Mouse (Mus musculus): ENCODE results near the gene Olfr1402.

Gene Olfr1402

DNA sequence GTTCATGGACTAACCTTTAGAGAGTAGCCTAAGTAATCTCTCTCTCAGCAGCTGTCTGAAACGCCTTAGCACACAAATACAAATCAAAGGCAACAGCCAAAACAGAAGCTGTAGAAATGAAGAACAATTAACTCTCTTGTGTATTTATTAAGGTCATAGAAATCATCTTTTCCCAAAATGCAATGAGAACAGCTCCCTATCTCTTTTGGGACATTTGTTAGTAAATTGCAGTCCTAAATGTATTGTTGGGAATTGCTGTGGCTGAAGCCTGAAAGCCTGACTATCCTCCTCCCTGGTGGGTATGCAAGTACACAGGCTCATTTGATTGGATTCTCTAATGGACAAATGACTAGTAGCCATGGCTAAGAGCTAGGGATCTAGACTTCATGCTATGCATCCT is at the start of gene Olfr1402:
Gene Olfr1402 (minus strand): TSS at position 101 of the 400 bp plus-strand sequence.
- DNase-seq = no peak

DNA sequence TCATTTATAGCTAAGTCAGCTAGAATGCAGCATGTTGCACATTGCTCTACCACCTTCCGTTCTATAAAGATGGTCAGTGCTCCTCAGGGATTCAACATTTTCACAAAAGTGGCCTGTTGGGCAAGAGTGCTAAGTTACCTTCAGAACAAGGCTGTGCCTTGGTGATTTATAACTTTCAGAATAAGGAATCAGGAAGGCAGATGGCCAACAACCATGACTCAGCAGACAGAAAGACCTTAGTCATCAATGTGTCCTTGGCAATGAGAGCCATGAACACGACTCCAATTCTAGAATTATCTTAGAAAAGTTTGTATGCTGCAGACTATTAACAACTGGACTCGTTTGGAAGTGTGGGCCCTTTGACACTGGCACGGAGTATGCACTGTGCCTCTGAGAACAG is 33.5 kb upstream of the Olfr1402 start:
- DNase-seq = no peak

DNA sequence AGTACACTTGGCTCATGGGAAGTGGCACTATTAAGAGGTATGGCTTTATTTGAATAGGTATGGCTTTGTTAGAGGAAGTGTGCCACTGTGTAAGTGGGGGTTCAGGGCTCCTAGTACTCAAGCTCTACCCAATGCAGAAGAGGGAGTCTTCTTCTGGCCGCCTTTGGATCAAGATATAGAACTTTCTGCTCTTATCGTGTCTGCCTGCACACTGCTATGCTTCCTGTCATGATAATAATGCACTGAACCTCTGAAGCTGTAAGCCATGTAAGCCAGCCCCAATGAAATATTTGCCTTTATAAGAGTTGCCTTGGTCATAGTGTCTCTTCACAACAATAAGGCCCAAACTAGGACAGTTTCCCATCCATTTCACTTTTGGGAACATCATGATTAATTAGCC is 16.8 kb upstream of the Olfr1402 start:
- DNase-seq = no peak

DNA sequence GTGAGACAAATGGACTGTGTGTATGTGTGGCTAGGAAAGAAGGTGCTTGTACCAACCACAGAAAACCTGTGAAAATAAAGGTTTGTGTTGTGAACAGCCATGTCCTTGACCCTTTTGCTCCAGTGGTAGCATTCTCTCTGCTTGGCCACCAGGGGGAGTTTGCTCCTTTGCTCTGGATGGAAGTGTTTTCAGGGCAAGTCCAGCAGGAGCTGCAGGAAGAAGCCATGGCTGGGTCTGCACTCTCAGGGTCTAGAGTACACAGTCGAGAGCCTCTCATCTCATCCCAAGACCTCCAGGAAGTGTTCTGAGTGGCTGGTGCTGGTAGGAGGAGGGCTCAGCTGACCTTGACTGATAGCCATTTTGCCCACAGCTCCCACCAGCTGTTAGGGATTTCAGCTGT is 27.5 kb downstream of the Olfr1402 start:
- DNase-seq = peak; percentile 42

DNA sequence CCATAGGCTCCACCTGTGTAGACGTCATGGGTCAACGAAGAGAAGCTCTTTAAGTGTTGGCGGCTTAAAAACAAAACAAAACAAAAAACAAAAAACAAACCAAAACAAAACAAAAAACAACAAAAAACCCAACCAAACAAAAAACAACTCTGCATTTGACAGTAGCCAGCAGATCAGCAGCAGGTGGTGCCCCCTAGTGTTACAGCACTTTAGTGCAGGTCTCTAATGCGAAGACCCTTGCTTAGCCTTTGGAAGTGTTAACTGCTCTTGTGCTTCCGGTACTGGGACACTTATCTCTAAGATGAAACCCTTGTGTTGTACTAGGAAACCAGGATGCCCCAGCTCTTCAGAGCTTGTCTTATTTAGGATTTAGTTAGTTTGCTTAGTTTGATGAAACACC is 28.7 kb downstream of the Olfr1402 start:
- peak; percentile 41 for DNase-seq

DNA sequence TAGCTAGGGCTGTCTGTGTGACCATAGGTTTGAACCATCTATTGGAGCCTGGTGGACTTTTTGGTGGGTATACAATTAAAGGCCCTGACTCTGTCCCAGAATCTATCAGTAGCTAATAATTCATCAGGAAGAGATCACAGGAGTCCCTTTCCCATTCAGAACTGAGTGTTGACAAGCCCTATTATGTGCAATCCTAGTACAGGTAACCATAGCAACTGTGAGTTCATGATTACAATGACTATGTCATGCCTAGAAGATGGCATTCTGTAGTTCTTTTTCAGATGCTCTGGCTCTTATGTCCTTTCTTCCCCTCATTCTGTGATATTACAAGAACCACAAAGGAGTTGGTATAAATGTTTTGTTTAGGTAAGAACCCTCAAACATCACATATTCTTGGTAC is 51.4 kb downstream of the Olfr1402 start:
- no peak for DNase-seq

DNA sequence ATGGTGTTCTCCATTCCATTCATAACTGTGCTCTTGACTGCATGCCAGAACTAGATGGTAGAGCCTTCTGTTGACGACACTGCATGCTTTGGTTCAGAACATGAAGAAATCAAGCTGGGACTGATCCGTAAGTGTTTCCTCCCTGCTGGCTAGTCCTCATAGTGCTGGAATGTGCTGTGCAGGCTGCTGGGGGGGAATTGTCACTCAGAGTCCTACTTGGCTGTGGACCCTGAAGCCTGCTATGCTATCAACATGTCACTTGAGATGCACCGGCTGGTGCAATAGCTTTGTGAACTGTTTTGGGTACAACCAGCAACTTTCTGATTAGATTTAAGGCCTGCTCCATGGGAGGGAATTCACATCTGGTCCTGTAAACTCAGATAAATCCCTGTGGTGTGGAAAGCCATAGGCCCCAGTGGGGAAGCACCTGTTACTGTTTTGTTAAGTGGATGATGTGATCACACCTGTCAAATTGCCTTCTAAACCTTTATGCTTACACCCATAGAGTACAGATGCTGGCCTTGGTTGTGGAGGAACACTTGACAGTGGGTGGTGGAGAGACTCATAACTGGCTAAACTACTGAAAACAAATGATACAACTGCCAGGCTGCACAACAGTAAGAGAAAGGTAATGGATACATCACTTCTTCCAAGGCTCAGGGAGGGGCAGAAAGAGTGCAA is 58.3 kb downstream of the Olfr1402 start:
- no peak for DNase-seq

DNA sequence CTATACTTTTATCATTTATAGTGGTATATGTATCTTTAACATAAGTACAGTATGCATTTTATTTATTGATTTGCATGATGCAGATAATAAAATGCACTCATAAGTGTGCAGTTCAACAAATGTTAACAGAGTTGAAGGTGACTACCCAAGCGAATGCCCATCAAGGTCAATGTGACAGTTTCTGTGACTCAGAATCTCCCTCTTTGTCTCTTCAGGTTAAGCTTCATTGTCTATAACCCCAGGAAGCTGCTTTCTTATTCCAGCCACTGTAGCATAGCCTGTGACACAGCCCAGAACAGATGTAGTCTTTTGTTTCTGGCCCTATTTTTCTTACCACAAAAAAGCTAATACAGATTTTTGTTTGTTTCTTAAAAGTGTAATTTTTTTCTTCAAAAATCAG is 63.4 kb downstream of the Olfr1402 start:
- no peak for DNase-seq
